Mouse (Mus musculus): ENCODE results near the gene Dnaaf5.

Dnaaf5 gene

DNA sequence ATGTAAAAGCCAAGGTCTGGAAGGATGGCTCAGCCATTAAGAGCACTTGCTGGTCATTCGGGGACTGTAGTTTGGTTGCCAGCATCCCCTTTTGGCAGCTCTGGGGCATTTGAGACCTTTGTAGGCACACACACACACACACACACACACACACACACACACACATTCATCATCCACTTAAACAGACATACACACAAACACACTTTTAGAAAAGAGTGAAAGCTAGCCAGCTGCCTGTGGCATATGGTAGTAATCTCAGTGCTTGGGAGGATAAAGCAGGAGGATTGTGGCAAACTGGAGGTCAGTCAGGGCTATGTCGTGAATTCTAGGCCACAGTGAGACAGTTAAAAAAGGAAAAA lies 49.6 kb downstream of the Dnaaf5 start:
- peak in 1 of 2 experiments; percentile 24 for DNase-seq

DNA sequence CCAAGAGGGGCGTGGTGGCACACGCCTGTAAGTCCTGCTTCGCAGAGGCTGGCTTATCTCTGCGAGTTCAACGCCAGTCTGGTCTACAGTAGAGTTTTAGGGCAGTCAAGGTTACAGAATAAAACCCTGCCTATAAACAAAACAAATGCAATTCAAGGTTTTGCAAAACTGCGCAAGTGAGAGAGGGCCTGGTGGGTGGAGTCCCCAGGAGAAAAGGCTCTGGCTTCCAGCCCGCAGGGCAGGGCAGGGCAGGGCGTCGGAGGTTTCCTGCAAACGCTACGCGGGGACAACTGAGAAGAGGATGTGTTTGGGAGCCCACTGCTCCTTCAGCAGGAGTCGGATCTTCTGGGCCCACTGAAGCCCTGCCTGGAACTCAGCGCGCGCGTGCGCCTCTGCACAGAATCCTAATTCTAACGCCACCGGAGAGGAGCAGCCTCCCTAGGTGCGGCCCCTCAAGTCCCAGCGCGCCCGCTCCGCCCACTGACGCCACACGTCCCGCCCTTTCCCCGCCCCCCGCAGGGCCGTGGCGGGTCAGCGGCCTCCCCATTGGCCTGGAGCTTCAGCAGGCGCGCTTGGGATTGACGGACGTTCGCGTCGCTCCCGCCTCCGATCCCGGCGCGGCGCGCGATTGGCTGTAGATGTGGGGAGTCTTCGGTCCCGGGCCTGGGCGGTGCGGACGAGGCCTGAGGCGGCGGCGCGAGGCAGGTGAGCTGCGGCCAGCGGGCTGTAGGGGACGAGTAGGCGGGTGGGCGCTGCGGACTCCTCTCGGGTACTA lies 50.2 kb downstream of the Dnaaf5 start, which contains the start of gene Sun1:
Sun1 (plus strand) TSS at position 643 of the 775 bp plus-strand sequence.
- peak; percentile 99 for DNase-seq

DNA sequence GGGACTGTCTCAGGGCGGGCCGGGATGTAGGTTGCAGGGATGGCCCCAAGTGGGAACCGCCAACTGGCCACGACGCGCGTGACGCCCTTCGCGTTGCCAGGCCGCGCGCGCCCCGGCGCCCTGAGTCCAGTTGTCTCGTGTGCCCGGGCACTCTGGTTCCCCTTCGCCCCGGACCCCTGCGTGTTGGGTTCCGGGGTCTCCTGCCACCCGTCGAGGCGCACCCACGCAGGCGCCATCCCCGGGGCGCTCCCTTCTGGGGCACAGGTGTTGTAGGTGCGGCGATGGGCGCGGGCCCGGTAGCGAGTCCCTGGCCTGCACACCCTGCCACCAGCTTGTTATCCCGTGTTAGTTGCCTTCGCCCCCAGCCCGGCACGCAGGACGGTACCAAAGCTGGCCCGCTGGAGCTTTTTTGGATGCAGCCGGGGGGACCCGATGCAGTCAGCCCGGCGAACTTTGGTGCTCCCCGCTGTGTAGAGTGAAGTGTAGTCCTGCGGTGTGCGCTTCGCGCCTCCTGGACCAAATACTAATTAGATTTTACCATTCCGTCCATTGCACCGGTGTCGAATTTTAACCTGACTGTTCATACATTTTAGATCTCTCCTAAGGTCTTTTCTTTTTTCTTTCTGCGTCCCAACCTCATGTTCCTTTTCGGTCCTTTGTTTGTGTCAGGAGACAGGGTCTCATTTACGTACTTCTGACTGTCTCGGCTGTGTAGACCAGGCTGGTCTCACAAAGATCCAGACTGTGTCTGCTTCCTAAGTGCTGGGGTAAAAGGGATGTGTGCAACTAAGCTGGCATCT lies 50.9 kb downstream of the Dnaaf5 start:
- DNase-seq: peak in 1 of 2 experiments; percentile 56

DNA sequence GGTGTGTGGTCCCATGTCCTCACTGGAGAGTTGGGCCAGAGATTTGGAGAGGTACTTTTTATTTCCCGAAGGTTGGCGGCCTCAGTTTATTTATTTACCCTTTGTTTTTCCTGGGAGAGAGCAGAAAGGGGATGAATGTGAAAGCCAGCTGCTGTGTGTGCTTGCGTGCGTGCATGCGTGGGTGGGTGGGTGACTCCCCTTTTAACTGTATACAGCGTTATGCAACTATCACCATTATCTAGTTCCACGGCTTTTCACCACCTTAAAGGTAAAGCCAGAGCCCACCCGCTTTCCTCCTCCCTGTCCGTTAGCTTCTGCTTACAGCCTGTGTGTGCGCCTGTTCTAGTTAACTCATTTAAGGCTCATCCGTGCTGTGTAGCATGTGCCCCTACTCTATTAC lies 52.1 kb downstream of the Dnaaf5 start:
- no peak for DNase-seq

DNA sequence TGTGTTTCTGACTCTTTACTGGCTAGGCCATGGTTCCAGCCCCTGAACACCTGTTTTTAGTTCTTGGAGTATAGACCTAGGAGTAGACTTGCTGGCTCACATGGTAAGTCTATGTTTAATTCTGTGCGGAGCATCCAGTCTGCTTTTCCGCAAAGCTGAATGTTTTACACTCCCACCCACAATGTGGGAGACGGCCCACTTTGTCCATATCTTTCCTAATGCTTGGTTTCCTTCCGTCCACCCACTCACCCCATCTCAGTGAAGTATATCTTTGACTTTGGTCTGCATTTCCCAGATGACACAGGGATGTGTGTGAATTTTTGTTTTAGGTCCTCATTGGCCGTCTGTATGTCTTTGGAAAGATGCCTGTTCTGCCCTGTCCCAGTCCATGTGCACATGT lies 53.3 kb downstream of the Dnaaf5 start:
- DNase-seq: no peak

DNA sequence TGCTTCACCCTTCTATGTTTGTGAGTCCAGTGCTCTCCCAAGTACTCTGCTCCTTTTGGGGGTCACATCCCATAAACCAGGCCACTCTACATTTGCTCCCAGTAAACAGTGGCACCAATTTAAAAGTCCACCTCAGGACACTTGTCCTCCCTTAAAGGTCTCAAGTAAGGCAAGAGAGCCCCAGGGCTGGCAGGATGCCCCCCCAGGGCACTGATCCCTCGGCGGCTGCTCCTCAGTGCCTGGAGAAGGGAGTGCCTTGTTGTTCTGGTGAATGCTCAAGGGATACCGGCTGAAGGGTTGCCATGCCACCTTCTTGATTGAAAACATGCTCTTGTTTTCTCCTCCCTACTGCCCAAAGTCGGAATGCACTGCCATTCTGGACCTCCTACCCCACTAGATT lies 56.1 kb downstream of the Dnaaf5 start:
- no peak for DNase-seq

DNA sequence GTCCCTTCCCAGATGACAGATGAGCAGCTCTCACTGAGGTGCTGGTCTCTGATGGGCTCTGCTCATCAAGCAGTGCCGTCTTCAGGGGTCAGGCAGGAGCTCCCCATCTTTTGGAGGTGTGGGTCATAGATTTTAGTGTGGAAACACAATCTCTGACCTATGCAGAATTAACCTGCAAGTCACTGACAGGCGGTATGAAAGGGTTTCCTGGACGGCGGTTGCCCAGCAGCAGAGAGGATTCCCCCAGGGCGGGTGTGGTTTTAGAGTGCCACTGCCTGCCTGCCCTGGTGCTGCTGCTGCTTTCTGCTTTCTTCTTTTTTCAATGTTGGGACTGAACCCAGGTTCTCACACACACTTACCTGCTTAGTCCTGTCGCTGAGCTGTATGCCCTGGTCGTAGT lies 56.5 kb downstream of the Dnaaf5 start:
- DNase-seq: no peak

DNA sequence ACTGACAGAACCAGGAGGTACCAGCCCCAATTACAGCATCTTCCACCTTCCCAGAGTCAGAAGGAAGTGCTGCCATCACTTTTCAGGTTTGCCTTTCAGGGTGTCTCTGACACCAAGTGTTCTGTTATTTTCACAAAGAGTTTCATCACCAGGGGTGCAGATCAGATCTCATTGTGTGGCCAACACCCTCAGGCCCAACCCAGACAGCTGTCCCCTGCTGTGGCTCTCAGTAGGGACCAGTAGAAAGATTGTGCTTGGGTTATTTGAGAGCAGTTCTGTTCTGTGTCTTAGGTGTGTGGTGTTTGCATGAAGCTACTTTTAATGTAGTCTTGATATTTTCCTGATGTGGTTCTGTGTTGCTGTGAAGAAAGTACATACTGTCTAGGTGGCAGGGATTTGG lies 58.2 kb downstream of the Dnaaf5 start:
- no peak for DNase-seq

DNA sequence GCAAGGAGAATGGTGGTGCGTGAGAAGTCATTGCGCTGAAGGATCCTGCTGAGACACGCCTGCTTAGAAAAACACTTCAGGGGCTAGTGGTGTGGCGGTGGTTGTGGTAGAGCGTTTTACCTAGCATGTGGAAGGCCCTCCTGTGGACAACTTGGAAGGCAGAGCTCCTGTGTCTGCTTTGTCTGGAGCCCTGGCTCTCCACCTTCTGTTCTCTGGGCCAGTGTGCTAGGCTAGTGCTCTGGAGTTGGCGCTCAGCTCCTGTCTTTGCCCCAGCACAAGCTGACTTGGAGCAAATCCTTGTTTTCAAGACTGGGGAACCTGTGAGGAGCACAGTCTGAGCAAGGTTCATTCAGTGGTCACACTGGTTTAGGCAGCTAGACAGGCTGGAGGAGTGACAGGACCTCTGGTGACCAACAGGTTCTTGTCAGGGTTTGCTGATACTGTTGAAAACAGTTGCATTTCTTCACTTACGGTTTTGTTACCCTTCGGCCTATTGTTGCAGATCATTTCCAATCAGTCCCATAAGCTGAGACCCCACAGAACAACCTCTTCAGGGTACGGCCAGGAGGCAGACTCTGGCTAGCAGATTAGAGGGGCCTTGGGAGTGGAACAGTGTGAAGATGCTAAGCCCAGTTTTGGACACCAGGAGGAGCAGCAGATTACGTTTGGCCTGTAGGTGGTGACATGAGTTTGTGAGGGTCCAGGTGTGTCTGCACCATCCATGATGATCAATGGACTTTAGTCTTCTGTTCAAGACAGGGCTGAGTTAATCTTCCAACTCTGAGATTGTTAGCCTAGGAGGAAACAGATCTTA lies 59.1 kb downstream of the Dnaaf5 start:
- DNase-seq: peak; percentile 45 to 60

DNA sequence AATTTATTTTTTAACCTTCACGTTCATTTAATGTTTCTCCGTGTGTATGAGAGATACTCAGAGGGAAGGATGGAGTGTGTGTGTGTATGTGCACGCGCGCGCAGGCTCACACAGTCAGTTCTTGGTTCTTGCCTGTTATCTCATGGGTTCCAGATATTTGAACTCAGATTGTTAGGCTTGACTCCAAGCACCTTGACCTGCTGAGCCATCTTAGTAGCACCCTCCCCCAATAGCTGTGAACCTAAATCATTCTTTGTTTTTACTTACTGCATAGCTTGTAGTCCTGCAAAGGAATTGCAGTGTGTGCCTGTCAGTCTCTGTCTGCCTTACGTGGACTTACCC lies 59.6 kb downstream of the Dnaaf5 start:
- no peak for DNase-seq

DNA sequence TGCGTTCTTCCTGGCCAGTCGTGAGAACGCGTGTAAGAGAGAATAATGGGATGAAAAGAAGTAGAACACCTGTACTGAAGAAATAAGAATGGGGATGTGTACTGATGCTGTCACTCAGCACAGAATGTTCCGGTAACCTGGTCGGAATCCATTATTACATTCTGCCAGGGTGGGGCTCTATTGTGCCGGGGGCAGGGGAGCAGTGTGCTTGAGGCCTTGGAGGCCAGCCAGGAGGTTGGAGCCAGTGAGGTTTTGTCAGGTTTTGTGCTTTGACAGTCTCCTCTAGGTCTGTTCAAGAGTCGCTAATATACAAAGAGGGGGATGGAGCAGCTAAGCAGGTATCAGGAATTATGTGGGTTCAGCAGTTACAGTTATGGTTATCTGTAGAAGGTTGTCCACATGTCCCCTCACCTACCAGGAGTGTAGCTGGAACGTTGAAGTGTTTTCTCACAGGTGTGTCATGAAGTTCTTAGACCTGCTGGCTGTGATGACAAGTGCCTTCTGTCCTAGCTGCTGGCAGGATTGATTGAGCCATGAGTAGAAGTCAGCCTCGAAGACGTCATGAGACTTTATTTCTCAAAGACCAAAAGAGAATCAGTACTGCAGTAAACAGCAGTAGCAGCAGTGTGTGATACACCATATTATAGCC lies 61.8 kb downstream of the Dnaaf5 start:
- peak; percentile 25 to 40 for DNase-seq

DNA sequence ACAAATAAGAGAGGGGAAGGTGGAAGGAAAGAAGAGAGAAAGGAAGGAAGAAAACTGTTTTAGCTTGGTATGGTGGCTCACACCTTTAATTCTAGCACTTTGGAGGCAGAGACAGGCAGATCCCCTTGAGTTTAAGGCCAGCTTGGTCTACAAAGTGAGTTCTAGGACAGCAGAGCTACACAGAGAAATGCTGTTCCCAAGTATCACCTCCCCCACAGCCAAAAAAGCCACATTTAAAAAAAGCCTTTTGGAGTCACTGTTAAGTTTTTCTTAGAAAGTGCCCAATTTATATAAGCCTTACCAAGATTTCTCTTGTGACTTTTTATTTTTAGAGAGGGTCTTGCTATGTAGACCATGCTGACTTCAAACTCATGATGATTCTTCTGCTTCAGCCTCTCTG lies 64.3 kb downstream of the Dnaaf5 start:
- no peak for DNase-seq

DNA sequence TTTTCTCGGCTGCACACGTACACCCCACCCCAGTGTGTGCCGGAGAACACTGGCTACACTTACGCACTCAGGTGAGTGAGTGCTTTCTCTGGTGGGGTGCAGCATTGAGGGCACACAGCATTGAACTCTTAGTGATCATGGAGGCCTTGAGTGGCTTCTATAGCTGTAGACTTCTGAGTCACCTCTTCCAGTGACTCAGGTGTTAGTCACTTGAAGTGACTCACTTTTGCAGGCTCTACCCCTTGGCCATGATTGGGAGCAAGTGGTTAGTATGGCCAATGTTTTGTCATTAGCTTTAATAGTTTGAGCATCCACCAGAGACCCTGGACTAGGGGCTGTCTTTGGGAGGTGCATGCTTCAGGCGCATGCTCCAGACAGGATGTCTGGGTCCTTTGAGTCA lies 65.2 kb downstream of the Dnaaf5 start:
- DNase-seq: no peak

DNA sequence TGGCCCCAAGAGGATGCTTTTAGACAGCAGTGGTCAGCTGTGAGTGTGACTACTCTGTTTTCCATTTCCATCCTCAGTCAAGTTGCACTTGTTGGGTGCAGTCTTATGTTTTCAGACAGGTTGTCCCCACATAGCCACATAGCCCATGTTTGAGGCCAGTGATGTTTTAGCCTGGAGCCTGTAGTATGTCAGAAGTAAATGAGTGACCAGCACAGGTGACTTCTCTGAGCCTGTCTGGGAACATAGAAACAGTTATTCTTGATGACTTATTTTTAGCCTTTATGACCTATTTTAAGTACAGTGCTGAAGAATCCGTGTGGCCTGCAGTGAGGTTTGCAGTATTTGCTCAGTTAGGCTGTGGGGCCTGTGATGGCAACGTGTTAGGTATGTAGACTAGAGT lies 66.1 kb downstream of the Dnaaf5 start:
- DNase-seq: no peak

DNA sequence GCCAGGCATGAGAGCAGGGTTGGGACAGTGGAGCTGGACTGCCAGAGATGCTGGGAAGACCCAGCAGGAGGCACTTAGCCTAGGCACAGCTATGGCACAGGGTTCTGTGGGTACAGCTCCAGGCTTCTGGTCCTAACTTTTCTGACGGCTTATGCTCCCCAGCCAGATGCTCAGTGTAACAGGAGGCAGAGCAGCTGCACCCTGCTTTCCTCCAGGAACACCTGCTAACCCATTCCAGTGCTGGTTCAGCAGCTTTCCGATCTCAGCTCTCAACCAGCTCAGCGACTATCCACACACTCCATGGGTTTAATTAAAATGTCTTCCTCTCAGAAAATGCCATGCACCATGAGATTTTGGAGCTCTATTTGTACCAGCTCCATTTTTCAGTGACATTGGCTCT lies 66.8 kb downstream of the Dnaaf5 start:
- DNase-seq: no peak

DNA sequence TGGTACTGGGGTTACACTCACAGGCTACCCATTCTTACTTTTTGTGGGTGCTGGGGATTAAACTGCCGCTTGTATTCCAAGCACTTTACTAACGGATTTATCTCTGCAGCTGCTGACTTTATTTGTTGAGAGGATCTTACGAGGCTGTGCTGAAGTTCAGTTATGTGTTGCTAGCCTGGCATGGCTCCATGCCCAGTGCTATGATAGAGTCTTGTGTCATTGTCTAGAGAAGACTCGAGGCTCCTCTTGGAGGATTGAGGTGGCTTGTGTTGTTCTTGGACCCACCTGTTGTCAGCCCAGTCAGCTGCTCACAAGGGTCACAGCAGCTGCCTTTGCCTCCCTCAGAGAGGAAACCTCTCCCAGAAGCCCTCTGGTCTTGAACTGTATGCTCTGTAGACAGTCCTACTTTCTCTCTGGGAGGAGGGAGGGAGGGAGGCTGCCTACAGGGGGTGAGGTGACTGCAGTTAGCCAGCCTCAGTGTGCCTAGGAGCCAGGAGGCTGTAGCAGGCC lies 70.0 kb downstream of the Dnaaf5 start:
- DNase-seq: no peak

DNA sequence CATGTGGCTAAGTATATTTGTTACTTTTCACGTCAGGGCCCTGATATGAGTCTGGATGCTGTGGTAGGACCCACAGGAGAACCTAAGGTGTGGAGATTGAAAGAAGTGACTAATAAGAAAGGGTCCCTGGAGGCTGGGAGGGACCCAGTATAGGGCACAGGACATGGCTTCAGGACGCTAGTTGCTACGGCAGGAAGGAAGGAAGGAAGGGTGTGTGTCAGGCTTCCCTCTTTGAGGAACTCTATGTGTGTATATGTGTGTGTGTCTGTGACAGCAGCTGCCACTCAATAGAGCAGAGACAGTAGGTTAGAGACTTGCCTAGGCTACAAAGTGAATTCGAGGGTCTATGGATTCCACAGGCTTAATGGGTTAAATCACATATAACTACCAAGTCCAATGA lies 70.6 kb downstream of the Dnaaf5 start:
- no peak for DNase-seq

DNA sequence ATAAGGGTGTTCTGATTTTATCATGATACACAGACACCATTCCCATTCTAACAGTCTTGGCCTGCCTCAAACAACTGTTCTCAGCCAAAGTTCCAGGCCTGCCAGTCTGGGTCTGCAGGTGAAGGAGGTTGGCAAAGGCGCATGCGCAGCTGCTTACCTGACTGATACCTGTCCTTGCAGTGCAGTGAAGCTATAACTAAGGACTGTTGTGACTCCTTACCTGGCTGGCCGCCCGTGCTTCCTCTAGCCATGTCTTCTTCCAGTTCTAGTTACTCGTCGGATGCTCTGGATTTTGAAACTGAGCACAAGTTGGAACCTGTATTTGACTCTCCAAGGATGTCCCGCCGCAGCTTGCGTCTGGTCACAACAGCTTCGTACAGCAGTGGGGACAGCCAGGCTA lies 73.3 kb downstream of the Dnaaf5 start:
- DNase-seq: no peak

DNA sequence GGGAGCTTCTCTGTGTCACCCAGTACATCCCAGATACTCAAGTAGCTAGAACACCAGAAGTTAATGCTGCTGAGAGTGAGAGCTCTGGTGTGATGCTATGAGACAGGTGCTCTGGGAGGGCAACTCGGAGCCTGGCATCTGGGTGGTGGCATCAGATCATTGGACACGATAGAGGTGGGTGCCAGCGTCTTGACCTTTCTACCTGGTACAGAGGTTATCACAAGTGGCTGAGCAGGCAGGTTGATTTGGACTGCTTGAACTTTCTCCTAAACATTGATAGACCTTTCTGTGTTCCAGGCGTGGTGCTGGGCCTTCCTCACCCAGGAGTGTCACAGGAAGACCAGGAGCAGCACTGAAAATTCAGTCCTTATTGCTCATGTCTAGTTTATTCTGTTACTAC lies 77.2 kb downstream of the Dnaaf5 start:
- no peak for DNase-seq

DNA sequence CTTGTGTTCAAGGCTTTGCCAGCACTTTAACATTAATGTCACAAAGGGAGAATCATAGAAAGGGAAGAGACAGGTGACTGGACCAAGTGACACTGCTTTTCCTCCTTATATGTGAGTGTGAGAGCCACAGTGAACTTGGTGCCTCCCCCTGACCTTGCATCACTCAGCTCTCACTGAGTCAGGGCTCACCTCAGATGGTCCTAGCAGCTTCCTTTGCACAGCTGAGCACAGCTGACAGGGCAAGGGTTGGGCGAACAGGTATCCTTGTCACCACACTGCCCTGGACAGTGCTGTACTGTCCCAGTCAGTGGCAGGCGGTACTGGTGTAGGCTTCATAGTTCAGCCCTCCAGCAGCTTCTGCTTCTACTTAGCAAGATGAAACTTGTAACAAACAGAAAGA lies 77.6 kb downstream of the Dnaaf5 start:
- no peak for DNase-seq

DNA sequence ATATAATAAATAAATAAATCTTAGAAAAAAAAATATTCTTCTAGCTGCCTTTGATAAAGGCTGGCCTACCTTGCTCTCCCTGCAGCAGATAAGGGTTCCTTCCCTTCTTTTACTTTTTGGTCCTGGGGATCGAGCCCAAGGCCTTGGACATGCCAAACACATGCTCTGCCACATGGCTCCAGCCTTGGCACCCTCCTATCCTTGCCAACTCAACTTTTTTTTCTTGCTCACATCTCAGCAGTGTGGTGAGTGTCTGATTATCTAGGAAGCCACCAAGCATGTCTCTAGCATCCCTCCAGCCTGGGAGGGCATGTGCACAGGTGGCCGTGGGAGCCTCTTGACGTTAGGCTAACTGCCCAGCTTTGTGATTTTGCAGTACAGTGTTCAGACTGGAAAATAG lies 78.3 kb downstream of the Dnaaf5 start:
- no peak for DNase-seq

DNA sequence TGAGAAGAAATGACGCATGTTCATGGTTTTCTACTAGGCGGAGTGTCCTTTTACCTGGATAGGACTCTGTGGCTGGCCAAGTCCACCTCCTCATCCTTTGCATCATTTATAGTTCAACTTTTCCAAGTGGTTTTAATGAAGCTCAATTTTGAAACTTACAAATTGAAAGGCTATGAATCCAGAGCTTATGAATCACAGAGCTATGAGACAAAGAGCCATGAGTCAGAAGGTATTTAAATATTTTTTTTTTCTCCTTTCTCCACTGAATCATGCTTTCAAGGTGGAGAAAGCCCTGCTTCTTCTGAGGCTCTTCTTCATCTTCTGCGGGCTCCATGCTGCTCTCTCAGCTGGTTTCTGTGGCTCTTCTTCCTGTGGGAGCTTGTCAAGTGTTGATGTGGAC lies 79.7 kb downstream of the Dnaaf5 start:
- no peak for DNase-seq

DNA sequence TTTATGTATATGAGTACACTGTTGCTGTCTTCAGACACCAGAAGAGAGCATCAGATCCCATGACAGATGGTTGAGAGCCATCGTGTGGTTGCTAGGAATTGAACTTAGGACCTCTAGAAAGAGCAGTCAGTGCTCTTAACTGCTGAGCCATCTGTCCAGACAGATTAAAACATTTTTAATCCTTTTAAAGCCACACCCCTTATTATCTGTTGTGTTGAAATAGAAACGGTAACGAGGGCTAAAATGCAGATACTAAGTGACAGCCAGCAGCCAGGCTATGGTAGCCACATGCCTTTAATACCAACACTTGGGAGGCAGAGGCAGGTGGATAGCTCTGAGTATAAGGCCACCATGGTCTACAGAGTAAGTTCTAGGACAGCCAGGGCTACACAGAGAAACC lies 82.1 kb downstream of the Dnaaf5 start:
- DNase-seq: no peak
